Mouse (Mus musculus): ENCODE results near the gene Eif4e. TPM values are rescaled to one million over a fixed set of nuclear protein-coding genes. Genes with fewer than 3 reads are reported as not detected.
A peak's percentile ranks its signal among the peaks of the same experiment; 100 is the strongest.

Eif4e gene
- polyA plus RNA-seq, 1 experiment from 2014 or later, result 565 TPM

GRCm38 (mm10) chr3:138558529-138558928 lies 32.5 kb downstream of the Eif4e start:
- no peak for DNase-seq (ENCODE audit: low spot score)
- Histone ChIP-seq H3K4me3 (no peak overlapping the region), H3K9me3 (replicated peaks) (no peaks in the 10 kb centered on the region), H3K36me3 (peaks cover 72% of the 10 kb centered on the region), H3K27me3 (ENCODE audit: low read depth, poor library complexity, severe bottlenecking) (no peaks in the 10 kb centered on the region), H3K4me1 (0 out of 2 replicates have a peak, but pooled peaks cover 5% of the 10 kb centered on the region), H3K27ac (no peak overlapping the region)
- WGBS, result 84% methylated on average over 4 of the region's 4 CpGs

- no peak for DNase-seq (ENCODE audit: low spot score)
- Histone ChIP-seq H3K4me3 (no peak overlapping the region), H3K9me3 (replicated peaks) (no peaks in the 10 kb centered on the region), H3K27me3 (ENCODE audit: low read depth, poor library complexity, severe bottlenecking) (no peaks in the 10 kb centered on the region), H3K36me3 (peaks cover 56% of the 10 kb centered on the region), H3K4me1 (0 out of 2 replicates have a peak, but pooled peaks cover 5% of the 10 kb centered on the region), H3K27ac (peak overlapping the region; percentile 50; the same call in 1 of the 2 replicates)
- WGBS, result 90% methylated on average over 5 of the region's 5 CpGs
Observed at GRCm38 (mm10) chr3:138560242-138560641, 34.3 kb downstream of the Eif4e start.

- Histone ChIP-seq H3K4me1 (0 out of 2 replicates have a peak, but pooled peaks cover 5% of the 10 kb centered on the region), H3K9me3 (replicated peaks) (no peaks in the 10 kb centered on the region), H3K27ac (peak overlapping the region; percentile 58; the same call in 1 of the 2 replicates), H3K36me3 (peaks cover 49% of the 10 kb centered on the region), H3K27me3 (ENCODE audit: low read depth, poor library complexity, severe bottlenecking) (no peaks in the 10 kb centered on the region), H3K4me3 (no peak overlapping the region)
- 94% methylated on average over 3 of the region's 3 CpGs for WGBS
- DNase-seq (ENCODE audit: low spot score), result no peak
Observed at GRCm38 (mm10) chr3:138560886-138561285, 34.9 kb downstream of the Eif4e start.

- Histone ChIP-seq H3K27me3 (ENCODE audit: low read depth, poor library complexity, severe bottlenecking) (no peaks in the 10 kb centered on the region), H3K4me3 (no peak overlapping the region), H3K36me3 (no peaks in the 10 kb centered on the region)
Observed at GRCm38 (mm10) chr3:138578867-138579266, 52.9 kb downstream of the Eif4e start.

GRCm38 (mm10) chr3:138586213-138586612 lies 60.2 kb downstream of the Eif4e start:
- Histone ChIP-seq H3K36me3 (no peaks in the 10 kb centered on the region), H3K27ac (no peak overlapping the region), H3K9me3 (replicated peaks) (no peaks in the 10 kb centered on the region), H3K4me1 (no peaks in the 10 kb centered on the region), H3K4me3 (no peak overlapping the region), H3K27me3 (ENCODE audit: low read depth, poor library complexity, severe bottlenecking) (no peaks in the 10 kb centered on the region)
- WGBS, result 74% methylated on average over 7 of the region's 7 CpGs
- no peak for DNase-seq (ENCODE audit: low spot score)

More at GRCm38 (mm10) chr3:138578867-138579266, 52.9 kb downstream of the Eif4e start:
- Histone ChIP-seq H3K9me3 (replicated peaks) (no peaks in the 10 kb centered on the region), H3K27ac (no peak overlapping the region), H3K4me1 (no peaks in the 10 kb centered on the region)
- no peak for DNase-seq (ENCODE audit: low spot score)
- 95% methylated on average over 10 of the region's 10 CpGs for WGBS

GRCm38 (mm10) chr3:138587137-138587536 lies 61.2 kb downstream of the Eif4e start:
- Histone ChIP-seq H3K27me3 (ENCODE audit: low read depth, poor library complexity, severe bottlenecking) (no peaks in the 10 kb centered on the region), H3K4me3 (no peak overlapping the region), H3K36me3 (no peaks in the 10 kb centered on the region), H3K27ac (no peak overlapping the region), H3K9me3 (replicated peaks) (no peaks in the 10 kb centered on the region), H3K4me1 (no peaks in the 10 kb centered on the region)
- DNase-seq (ENCODE audit: low spot score), result no peak
- 93% methylated on average over 4 of the region's 4 CpGs for WGBS

- Histone ChIP-seq H3K27ac (no peak overlapping the region), H3K4me3 (no peak overlapping the region), H3K4me1 (no peaks in the 10 kb centered on the region), H3K27me3 (ENCODE audit: low read depth, poor library complexity, severe bottlenecking) (no peaks in the 10 kb centered on the region), H3K36me3 (no peaks in the 10 kb centered on the region), H3K9me3 (replicated peaks) (no peaks in the 10 kb centered on the region)
- WGBS, result 82% methylated on average over 9 of the region's 9 CpGs
- no peak for DNase-seq (ENCODE audit: low spot score)
Observed at GRCm38 (mm10) chr3:138588001-138588400, 62.0 kb downstream of the Eif4e start.

- no peaks in the 10 kb centered on the region for H3K36me3 ChIP-seq
- 94% methylated on average over 4 of the region's 4 CpGs for WGBS
- H3K4me3 ChIP-seq, result no peak overlapping the region
- DNase-seq (ENCODE audit: low spot score), result no peak
- 0 out of 2 replicates have a peak, but pooled peaks cover 4% of the 10 kb centered on the region for H3K27me3 ChIP-seq (ENCODE audit: low read depth, poor library complexity, severe bottlenecking)
- H3K27ac ChIP-seq, result no peak overlapping the region
- no peaks in the 10 kb centered on the region for H3K4me1 ChIP-seq
- no peaks in the 10 kb centered on the region for H3K9me3 ChIP-seq (replicated peaks)
Observed at GRCm38 (mm10) chr3:138591002-138591401, 65.0 kb downstream of the Eif4e start.

- Histone ChIP-seq H3K36me3 (no peaks in the 10 kb centered on the region), H3K4me1 (no peaks in the 10 kb centered on the region), H3K4me3 (no peak overlapping the region), H3K27me3 (ENCODE audit: low read depth, poor library complexity, severe bottlenecking) (0 out of 2 replicates have a peak, but pooled peaks cover 4% of the 10 kb centered on the region), H3K27ac (no peak overlapping the region), H3K9me3 (replicated peaks) (no peaks in the 10 kb centered on the region)
- WGBS, result 80% methylated on average over 7 of the region's 7 CpGs
- DNase-seq (ENCODE audit: low spot score), result no peak
Observed at GRCm38 (mm10) chr3:138591806-138592365, 65.9 kb downstream of the Eif4e start.

GRCm38 (mm10) chr3:138593131-138593530 lies 67.2 kb downstream of the Eif4e start:
- H3K4me3 ChIP-seq, result no peak overlapping the region
- no peak overlapping the region for H3K27ac ChIP-seq
- H3K4me1 ChIP-seq, result no peaks in the 10 kb centered on the region
- H3K36me3 ChIP-seq, result no peaks in the 10 kb centered on the region
- DNase-seq (ENCODE audit: low spot score), result no peak
- peaks cover 4% of the 10 kb centered on the region; the same call in 1 of the 2 replicates for H3K27me3 ChIP-seq (ENCODE audit: low read depth, poor library complexity, severe bottlenecking)
- H3K9me3 ChIP-seq (replicated peaks), result no peaks in the 10 kb centered on the region
- WGBS, result 88% methylated on average over 8 of the region's 8 CpGs

- Histone ChIP-seq H3K4me3 (no peak overlapping the region), H3K4me1 (no peaks in the 10 kb centered on the region), H3K27ac (no peak overlapping the region), H3K9me3 (replicated peaks) (no peaks in the 10 kb centered on the region), H3K27me3 (ENCODE audit: low read depth, poor library complexity, severe bottlenecking) (peaks cover 4% of the 10 kb centered on the region; the same call in 1 of the 2 replicates), H3K36me3 (no peaks in the 10 kb centered on the region)
- DNase-seq (ENCODE audit: low spot score), result no peak
- 83% methylated on average over 7 of the region's 7 CpGs for WGBS
Observed at GRCm38 (mm10) chr3:138593911-138594310, 67.9 kb downstream of the Eif4e start.

- Histone ChIP-seq H3K9me3 (replicated peaks) (no peaks in the 10 kb centered on the region), H3K36me3 (no peaks in the 10 kb centered on the region), H3K27ac (no peak overlapping the region), H3K27me3 (ENCODE audit: low read depth, poor library complexity, severe bottlenecking) (peaks cover 52% of the 10 kb centered on the region), H3K4me3 (no peak overlapping the region), H3K4me1 (peaks cover 13% of the 10 kb centered on the region)
- 69% methylated on average over 4 of the region's 4 CpGs for WGBS
- no peak for DNase-seq (ENCODE audit: low spot score)
Observed at GRCm38 (mm10) chr3:138601076-138601475, 75.1 kb downstream of the Eif4e start.

GRCm38 (mm10) chr3:138605132-138605531 lies 79.2 kb downstream of the Eif4e start:
- Histone ChIP-seq H3K27me3 (ENCODE audit: low read depth, poor library complexity, severe bottlenecking) (peaks cover 79% of the 10 kb centered on the region), H3K4me1 (peaks cover 34% of the 10 kb centered on the region)
- DNase-seq (ENCODE audit: low spot score), result no peak

More at GRCm38 (mm10) chr3:138605132-138605531, 79.2 kb downstream of the Eif4e start:
- H3K4me3 ChIP-seq, result no peak overlapping the region
- H3K36me3 ChIP-seq, result no peaks in the 10 kb centered on the region
- no peak overlapping the region; the same call in 1 of the 2 replicates for H3K27ac ChIP-seq
- 78% methylated on average over 8 of the region's 8 CpGs for WGBS
- H3K9me3 ChIP-seq (replicated peaks), result no peaks in the 10 kb centered on the region
